Mouse (Mus musculus) left cerebral cortex, postnatal 25 days (tissue): Measurements from ENCODE around the gene Hyou1. TPM values are rescaled to one million over a fixed set of nuclear protein-coding genes. Genes with fewer than 3 reads are reported as not detected.
"Not testable (repeated sequence)": the region's sequence is repeated elsewhere in the genome, so short reads cannot be mapped to it uniquely, and the experiment has no call there.

Experiments
- DNase-seq, 2 experiments: peaks; one replicate each; pipeline ENCODE4 v3.0.0; 2022; ENCODE audit warnings: low spot score in 2 of 2, mixed read lengths in 1 of 2
- intact Hi-C: fragments of 180-260 bp; cut with DNase I; formaldehyde crosslinking; loops from one replicate; pipeline ENCODE4 v1.15.1; 2025
- total RNA-seq, 2 experiments: library from RNA; stranded (reverse); gene quantifications; 2 replicates each; pipeline ENCODE4 v1.2.3; 2021

The Hyou1 gene
- 100 to 1,000 TPM; 142 to 144 TPM for total RNA-seq

DNA sequence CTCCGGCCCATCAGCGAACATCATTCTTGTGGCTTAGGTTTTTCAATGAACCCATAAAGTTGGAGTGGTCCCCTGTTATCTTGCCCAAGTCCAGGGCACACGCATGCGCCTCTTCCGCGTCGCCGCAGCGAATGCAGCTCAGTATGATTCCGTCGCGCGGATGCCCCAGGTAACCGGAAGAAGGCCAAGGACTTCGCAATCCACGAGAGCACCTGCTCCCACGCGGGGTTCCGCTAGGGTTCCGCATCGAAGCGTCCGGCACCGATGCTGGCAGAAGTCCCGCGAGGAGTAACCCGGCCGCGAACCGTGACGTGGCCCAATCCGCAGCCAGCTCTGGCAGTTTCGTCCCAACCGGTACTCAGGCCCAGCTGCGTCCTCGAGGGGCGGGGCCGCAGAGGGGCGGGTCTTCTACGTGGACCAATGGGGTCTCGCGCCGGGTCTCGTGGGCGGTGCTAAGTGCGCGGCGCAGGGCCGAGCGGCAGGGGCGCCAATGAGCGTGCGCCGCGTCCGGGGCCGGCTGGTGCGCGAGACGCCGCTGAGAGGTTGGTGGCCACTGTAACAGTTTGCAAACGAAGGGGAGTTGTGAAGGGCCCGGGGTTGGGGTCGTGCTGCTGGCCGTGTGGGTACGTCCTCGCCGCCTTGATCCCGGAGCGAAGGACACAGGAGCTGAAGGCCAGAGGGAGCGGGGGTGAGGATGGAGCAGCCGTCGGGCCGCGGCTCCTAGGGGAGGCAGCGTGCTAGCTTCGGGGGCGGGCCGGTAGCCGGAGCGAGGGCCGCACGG lies at the start of gene Hyou1:
TSS of gene Hyou1 (plus strand) at position 437 of the 781 bp plus-strand sequence.
- intact Hi-C loops: no loop called here

GRCm38 (mm10) chr9:44330736-44331135 lies 48.6 kb upstream of the Hyou1 start:
- intact Hi-C loops: loop anchor here (5.0 kb wide), 1 partner anchor 38 kb away; no protein-coding TSS in a partner anchor
- no peak for DNase-seq

More for the DNA sequence above, at the start of gene Hyou1:
- peak; percentile 99 for DNase-seq

DNA sequence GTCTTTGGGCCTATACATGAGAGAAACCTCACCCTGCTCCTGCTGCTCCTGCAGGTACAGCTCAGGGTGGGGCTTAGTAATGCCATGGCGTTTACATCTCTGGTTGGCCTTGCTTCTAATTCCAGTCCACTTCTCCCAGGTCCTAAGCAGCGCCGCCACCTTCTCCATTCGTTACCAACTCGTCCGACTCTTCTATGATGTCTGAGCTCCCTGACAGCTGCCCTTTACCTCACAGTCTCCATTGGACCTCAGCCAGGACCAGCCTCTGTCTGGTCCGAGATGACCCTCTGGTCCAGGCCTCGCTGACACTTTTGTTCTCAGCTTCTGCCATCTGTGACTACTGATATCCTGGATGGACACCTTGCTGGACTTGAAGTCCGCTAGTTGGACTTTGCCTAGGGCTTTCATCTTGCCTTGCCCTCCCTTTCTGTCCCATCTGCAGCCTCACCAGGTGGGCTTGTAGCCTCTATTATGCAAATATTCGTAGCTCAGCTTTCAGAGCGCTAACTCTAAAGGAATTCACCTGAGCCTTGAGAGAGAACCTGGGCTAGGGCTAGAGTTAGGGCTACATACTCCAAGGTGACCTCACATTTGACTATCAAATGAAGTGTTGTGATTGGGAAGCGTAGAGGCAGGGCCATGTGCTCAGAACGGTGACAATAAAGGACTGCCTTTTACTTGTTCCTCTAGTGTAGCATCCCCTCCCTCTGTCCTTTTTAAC lies 46.2 kb upstream of the Hyou1 start:
- intact Hi-C loops: loop anchor here (5.0 kb wide), 1 partner anchor 41 kb away; no protein-coding TSS in a partner anchor
- no peak for DNase-seq

GRCm38 (mm10) chr9:44334396-44335330 lies 44.6 kb upstream of the Hyou1 start, which contains the start of gene H2afx:
H2afx (plus strand) TSS chr9:44334694.
- DNase-seq: peak; percentile 97 to 100
- intact Hi-C loops: loop anchor here (5.0 kb wide), 1 partner anchor 42 kb away; no protein-coding TSS in a partner anchor

DNA sequence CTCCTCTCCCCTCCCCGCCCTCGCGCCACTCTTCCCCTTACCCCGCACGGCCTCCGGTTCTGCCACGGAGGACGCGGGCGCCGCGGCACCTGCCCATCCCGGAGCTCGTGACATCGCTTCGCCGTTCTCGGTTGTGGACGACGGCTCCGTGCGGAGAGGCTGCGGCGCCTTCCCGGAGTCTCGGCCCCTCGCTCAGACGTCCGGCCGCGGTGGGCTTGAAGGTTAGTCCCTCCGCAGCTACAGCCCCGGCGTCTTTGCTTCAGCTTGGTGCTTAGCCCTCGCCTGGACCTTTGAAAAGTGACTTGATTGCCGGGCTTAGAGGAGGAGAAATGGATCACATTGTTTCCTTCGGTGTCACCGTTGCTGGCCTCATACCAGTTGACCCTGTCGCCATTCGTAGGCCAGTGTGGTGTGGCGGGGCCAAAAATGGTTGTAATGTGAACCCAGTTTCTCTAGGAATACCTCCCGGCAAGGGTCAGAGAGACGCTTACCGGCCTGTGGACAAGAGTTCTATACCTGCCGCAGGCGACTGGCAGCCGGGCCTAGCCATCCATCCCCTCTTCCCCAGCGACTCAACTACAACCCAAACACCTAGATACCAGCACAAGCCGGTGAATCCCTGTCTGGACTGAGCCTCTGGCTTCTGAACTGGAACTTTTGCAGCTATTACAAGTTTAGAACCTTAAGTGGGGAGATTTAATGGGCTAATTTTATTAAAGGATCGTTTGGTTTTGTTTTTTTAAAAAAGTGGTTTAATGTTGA lies 43.8 kb upstream of the Hyou1 start:
- intact Hi-C loops: no loop called here
- DNase-seq: peak in 1 of 2 experiments; percentile 24

- DNase-seq: no peak
- intact Hi-C loops: no loop called here
Measured at GRCm38 (mm10) chr9:44336093-44336406, 43.2 kb upstream of the Hyou1 start.

DNA sequence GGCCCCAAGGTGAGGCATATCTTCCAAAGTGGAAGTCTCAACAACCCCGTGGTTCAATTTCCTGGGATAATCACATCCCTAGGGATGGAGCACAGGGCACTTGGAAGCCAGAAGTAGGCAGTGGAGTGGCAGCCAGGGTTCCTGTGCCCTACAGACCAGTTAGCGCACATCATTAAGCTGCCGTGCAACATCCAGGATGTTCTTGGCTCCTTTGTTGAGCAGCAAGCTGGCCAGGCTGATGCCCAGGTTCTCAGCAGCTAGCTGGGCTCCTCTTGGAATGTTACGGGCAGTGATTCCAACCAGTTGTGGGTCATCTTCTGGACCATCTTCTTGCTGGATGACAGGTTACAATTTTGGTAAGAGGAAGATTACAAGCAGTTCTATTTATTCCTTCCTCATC lies 42.8 kb upstream of the Hyou1 start:
- DNase-seq, intact Hi-C loops: not testable (repeated sequence)

GRCm38 (mm10) chr9:44336964-44337363 lies 42.3 kb upstream of the Hyou1 start:
- intact Hi-C loops: no loop called here
- DNase-seq: no peak

DNA sequence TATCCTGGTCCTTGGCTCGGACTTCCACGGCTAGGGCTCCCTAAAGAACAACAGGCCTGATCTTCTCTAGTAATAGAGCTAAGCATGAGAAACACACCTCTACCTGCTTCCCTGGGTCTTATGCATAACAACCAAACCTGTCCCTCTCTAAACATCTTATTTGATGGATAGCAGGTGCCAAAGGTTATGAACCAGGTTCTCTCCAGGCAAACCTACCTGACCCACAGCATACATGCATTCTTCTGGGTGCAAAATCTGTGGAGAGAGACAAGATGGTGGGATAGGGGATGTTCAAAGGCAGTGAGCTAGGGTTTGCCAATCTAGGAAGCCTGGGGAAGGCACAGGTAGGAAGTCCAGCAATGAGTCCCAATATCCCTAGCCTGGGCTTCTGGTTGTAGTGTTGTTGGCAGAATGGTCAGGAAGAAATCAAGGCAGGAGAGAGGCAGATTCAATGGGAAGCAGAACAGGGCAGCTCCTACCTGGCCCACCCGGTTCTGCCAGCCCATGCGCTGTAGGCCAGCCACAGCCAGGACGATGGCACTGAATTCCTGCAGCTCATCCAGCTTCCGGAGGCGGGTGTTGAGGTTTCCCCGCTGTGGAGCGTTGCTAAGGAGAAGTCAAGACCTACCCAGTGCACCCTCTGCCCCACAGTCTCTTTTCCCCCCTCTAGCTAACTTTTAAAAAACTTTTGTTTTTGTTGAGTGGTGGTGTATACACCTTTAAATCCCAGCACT lies 41.7 kb upstream of the Hyou1 start:
- no peak for DNase-seq
- intact Hi-C loops: no loop called here

- DNase-seq: no peak
- intact Hi-C loops: no loop called here
Measured at GRCm38 (mm10) chr9:44338574-44338973, 40.7 kb upstream of the Hyou1 start.

DNA sequence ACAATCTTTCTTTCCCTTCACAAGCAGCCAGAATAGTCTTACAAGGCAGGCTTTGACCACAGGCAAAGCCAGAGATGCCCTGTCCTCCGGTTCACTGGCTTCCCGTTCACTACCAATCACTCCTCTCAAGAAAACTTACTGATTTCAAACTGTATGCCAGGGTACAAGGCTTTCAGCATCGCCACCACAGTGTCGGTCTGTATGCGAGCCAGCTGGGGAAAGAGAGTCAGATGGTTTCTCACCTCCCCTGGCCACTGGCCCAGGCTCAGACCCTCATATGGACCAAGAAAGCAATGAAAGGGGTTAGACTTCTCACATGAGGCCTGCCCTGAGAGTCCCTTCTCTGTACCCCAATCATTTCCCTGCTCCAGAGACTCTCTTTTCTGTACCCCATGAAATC lies 37.8 kb upstream of the Hyou1 start:
- no peak for DNase-seq

DNA sequence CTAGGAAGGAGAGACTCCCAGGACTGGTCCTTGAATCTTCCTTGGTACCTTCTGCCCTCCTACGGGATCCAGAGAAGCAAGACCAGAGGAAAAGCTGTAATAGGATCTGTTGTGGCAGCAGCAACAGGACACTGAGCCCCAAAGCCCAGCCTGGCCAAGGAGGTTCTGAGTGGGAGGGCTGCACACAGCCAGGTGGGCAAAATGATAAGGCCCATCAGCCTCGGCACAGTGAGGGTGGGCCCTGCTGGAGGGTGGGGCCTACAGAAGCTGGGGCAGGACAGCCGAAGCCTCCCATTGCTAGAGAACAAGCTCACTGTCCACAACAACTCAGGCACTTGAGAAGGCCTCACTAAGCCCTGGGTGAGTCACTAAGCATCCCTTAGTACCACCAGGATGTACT lies 37.1 kb upstream of the Hyou1 start:
- no peak for DNase-seq
- intact Hi-C loops: no loop called here

More for the DNA sequence above, 37.8 kb upstream of the Hyou1 start:
- intact Hi-C loops: no loop called here

- intact Hi-C loops: no loop called here
- DNase-seq: no peak
Measured at GRCm38 (mm10) chr9:44342605-44343004, 36.7 kb upstream of the Hyou1 start.

GRCm38 (mm10) chr9:44343290-44343689 lies 36.0 kb upstream of the Hyou1 start:
- intact Hi-C loops: no loop called here
- DNase-seq: no peak

DNA sequence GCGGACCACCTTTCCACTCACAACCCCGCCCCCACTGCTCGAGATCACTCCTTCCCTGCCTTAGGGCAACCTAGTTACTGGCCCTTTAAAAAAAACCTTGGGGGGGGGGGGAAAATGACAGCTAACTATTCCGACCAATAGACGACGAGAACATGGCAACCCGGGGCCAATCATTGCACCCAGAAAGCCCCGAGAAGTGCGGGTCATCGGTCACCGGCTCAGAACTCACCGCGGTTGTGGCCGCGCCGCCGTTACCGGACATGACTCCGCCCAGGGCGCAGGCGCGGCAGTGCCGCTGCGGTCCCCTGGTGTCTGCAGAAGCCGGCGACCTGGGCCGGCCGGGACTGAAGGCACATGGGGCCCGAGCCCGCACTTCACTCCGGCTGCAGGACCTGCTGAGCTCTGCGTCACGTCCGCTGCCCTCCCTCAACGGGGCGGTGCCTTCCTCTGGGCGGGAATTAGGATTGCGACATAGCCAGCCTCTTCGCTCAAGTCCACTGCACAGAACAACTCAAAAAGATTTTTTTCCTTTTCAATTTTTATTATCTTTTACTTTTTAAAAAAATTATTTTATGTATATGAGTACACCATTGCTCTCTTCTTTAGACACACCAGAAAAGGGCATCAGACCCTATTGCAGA lies 35.4 kb upstream of the Hyou1 start, which contains the start of gene Hmbs:
TSS of gene Hmbs (minus strand) at position 448 of the 641 bp plus-strand sequence.
- intact Hi-C loops: no loop called here
- peak; percentile 92 to 94 for DNase-seq

DNA sequence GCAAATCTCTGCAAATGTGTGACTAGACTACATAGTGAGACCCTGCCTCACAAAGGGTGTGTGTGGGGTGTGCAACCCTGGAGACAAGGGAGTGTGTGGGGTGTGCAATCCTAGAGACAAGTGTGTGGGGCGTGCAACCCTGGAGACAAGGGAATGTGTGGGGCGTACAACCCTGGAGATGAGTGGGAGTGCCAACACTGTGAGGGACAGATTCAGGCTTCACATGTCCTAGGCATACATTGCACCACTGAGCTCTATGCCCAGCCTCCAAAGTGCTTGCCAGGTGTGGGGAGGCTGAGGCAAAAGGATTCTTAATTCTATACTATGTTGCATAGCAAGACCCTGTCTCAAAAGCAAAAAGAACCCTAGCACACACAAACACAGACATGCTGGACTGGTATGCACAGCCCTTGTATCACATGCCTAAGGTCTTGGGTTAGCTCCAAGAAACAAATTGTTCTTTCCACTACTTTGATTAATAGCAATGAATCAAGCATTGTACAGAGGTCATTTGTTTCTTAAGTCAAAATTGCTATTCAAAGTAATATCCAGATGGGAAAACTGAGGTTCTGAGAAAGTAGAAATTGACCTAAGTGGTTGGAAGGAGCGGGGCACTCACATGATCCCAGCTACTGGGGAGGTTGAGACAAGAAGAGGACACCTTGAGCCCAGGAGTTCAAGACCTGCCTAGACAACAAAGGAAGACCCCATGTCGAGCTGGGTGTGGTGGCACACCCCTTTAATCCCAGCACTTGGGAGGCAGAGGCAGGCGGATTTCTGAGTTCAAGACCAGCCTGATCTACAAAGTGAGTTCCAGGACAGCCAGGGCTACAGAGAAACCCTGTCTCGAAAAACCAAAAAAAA lies 33.5 kb upstream of the Hyou1 start:
- intact Hi-C loops: no loop called here
- DNase-seq: peak in 1 of 2 experiments; percentile 50

- intact Hi-C loops: no loop called here
- DNase-seq: no peak
Measured at GRCm38 (mm10) chr9:44347166-44347565, 32.1 kb upstream of the Hyou1 start.
